Mouse (Mus musculus) neural tube, embryonic 11.5 days (tissue): ENCODE measurements around the gene Nt5c2. TPM values are rescaled to one million over a fixed set of nuclear protein-coding genes. Genes with fewer than 3 reads are reported as not detected.
A peak's percentile ranks its signal among the peaks of the same experiment; 100 is the strongest.

Experiments used
- ATAC-seq: fragments of 200-750 bp; cut with Nextera tagmentation; 2 replicates; pipeline ENCODE4 v1.8.0; 2017; ENCODE audit warnings: moderate number of reproducible peaks, mild to moderate bottlenecking, moderate TSS enrichment, moderate library complexity; ENCODE audit not compliant: insufficient read depth, low FRiP score, low TSS enrichment
- DNase-seq: peaks from one replicate; pipeline ENCODE4 v3.0.0-alpha.2; 2015; ENCODE audit warnings: low spot score
- H3K27ac ChIP-seq: fragments of 300-500 bp; sonication (generic); 2 replicates; pipeline ENCODE4 v1.5.1; 2014; ENCODE audit warnings: low read depth, mild to moderate bottlenecking, low read length
- H3K27me3 ChIP-seq: fragments of 300-500 bp; sonication (generic); 2 replicates; pipeline ENCODE4 v1.6.1; 2014; ENCODE audit warnings: mild to moderate bottlenecking, low read length, mixed read lengths; ENCODE audit not compliant: control insufficient read depth, insufficient read depth
- H3K36me3 ChIP-seq: fragments of 300-500 bp; sonication (generic); 2 replicates; pipeline ENCODE4 v1.6.1; 2014; ENCODE audit warnings: mild to moderate bottlenecking, low read length, moderate library complexity, mixed read lengths; ENCODE audit not compliant: control insufficient read depth, insufficient read depth
- H3K4me1 ChIP-seq: fragments of 300-500 bp; sonication (generic); 2 replicates; pipeline ENCODE4 v1.6.1; 2014; ENCODE audit warnings: low read length, mixed read lengths; ENCODE audit not compliant: control insufficient read depth, insufficient read depth
- H3K4me2 ChIP-seq: fragments of 300-500 bp; sonication (generic); 2 replicates; pipeline ENCODE4 v1.6.1; 2014; ENCODE audit warnings: low read depth, mild to moderate bottlenecking, moderate library complexity
- H3K4me3 ChIP-seq: fragments of 300-500 bp; sonication (generic); 2 replicates; pipeline ENCODE4 v1.5.1; 2014; ENCODE audit warnings: low read depth, low read length
- H3K9ac ChIP-seq: fragments of 300-500 bp; sonication (generic); 2 replicates; pipeline ENCODE4 v1.6.1; 2014; ENCODE audit warnings: mild to moderate bottlenecking, low read length
- H3K9me3 ChIP-seq: fragments of 300-500 bp; sonication (generic); 2 replicates; pipeline ENCODE4 v1.6.1; 2016; ENCODE audit warnings: low read length; ENCODE audit not compliant: control insufficient read depth
- WGBS: fragments of 180-500 bp; shearing (Covaris S2); extraction: QIAGEN DNeasy Blood & Tissue Kit; methylation state at CpG from one replicate; pipeline ENCODE4 v1.1.7; 2014; 5-methylcytosine and 5-hydroxymethylcytosine counted together
- polyA plus RNA-seq: library from polyadenylated mRNA; unstranded; fragments of >200 nt; fragmentation: Nextera tagmentation; extraction: Ambion mirVana; gene quantifications from 2 replicates; pipeline ENCODE4 v1.2.1, GENCODE M21; 2014

Nt5c2 gene
- polyA plus RNA-seq, 1 experiment from 2014 or later, result 68.3 TPM

GRCm38 (mm10) chr19:46961652-46962051, 53.3 kb downstream of the Nt5c2 start:
- Histone ChIP-seq H3K4me1 (peaks cover 5% of the 10 kb centered on the region; the same call in 1 of the 2 replicates), H3K27me3 (no peaks in the 10 kb centered on the region), H3K9ac (peak overlapping the region; percentile 86), H3K27ac (peak overlapping the region; percentile 96), H3K4me2 (peak overlapping the region; percentile 68), H3K9me3 (no peaks in the 10 kb centered on the region), H3K36me3 (no peaks in the 10 kb centered on the region), H3K4me3 (peak overlapping the region; percentile 73)
- ATAC-seq, result peak; percentile 87
- 0% methylated on average over 33 of the region's 36 CpGs for WGBS
- peak; percentile 88 for DNase-seq

GRCm38 (mm10) chr19:46961047-46961651, 53.8 kb downstream of the Nt5c2 start:
- Histone ChIP-seq H3K27me3 (no peaks in the 10 kb centered on the region), H3K36me3 (no peaks in the 10 kb centered on the region), H3K9me3 (no peaks in the 10 kb centered on the region), H3K4me3 (peak overlapping the region; percentile 73), H3K4me2 (peak overlapping the region; percentile 68), H3K4me1 (peaks cover 5% of the 10 kb centered on the region; the same call in 1 of the 2 replicates), H3K27ac (peak overlapping the region; percentile 96), H3K9ac (peak overlapping the region; percentile 86)
- WGBS, result 7% methylated on average over 22 of the region's 22 CpGs
- no peak for ATAC-seq
- peak; percentile 10 for DNase-seq

- Histone ChIP-seq H3K9me3 (no peaks in the 10 kb centered on the region), H3K9ac (peak overlapping the region; percentile 86), H3K4me3 (peak overlapping the region; percentile 73), H3K36me3 (no peaks in the 10 kb centered on the region), H3K27ac (no peak overlapping the region), H3K4me1 (peaks cover 5% of the 10 kb centered on the region; the same call in 1 of the 2 replicates), H3K4me2 (peak overlapping the region; percentile 68), H3K27me3 (no peaks in the 10 kb centered on the region)
- DNase-seq (no peak), ATAC-seq (no peak)
- WGBS, result 83% methylated on average over 13 of the region's 13 CpGs
Observed at GRCm38 (mm10) chr19:46960101-46961046, 54.6 kb downstream of the Nt5c2 start.

GRCm38 (mm10) chr19:46959536-46959935, 55.4 kb downstream of the Nt5c2 start:
- no peaks in the 10 kb centered on the region for H3K36me3 ChIP-seq
- no peaks in the 10 kb centered on the region for H3K9me3 ChIP-seq
- DNase-seq (no peak), ATAC-seq (no peak)
- H3K27ac ChIP-seq, result no peak overlapping the region
- H3K27me3 ChIP-seq, result no peaks in the 10 kb centered on the region
- H3K9ac ChIP-seq, result no peak overlapping the region
- no peak overlapping the region for H3K4me2 ChIP-seq
- no peak overlapping the region for H3K4me3 ChIP-seq
- peaks cover 5% of the 10 kb centered on the region; the same call in 1 of the 2 replicates for H3K4me1 ChIP-seq
- WGBS, result 84% methylated on average over 3 of the region's 3 CpGs

- no peak for DNase-seq
- H3K4me3 ChIP-seq, result no peak overlapping the region
- ATAC-seq, result no peak
- peaks cover 5% of the 10 kb centered on the region; the same call in 1 of the 2 replicates for H3K4me1 ChIP-seq
- H3K9ac ChIP-seq, result no peak overlapping the region
- H3K9me3 ChIP-seq, result no peaks in the 10 kb centered on the region
- H3K4me2 ChIP-seq, result no peak overlapping the region
- no peak overlapping the region for H3K27ac ChIP-seq
- no peaks in the 10 kb centered on the region for H3K27me3 ChIP-seq
- 88% methylated on average over 3 of the region's 3 CpGs for WGBS
- H3K36me3 ChIP-seq, result no peaks in the 10 kb centered on the region
Observed at GRCm38 (mm10) chr19:46958566-46958965, 56.4 kb downstream of the Nt5c2 start.

- H3K4me3 ChIP-seq, result no peak overlapping the region
- DNase-seq (no peak), ATAC-seq (no peak)
- no peaks in the 10 kb centered on the region for H3K36me3 ChIP-seq
- H3K9ac ChIP-seq, result no peak overlapping the region
- no peaks in the 10 kb centered on the region for H3K27me3 ChIP-seq
- no peak overlapping the region for H3K4me2 ChIP-seq
- no peaks in the 10 kb centered on the region for H3K9me3 ChIP-seq
- peaks cover 5% of the 10 kb centered on the region; the same call in 1 of the 2 replicates for H3K4me1 ChIP-seq
- 91% methylated on average over 4 of the region's 4 CpGs for WGBS
- no peak overlapping the region for H3K27ac ChIP-seq
Observed at GRCm38 (mm10) chr19:46957971-46958370, 57.0 kb downstream of the Nt5c2 start.

GRCm38 (mm10) chr19:46957001-46957400, 58.0 kb downstream of the Nt5c2 start:
- Histone ChIP-seq H3K4me2 (no peak overlapping the region), H3K9ac (no peak overlapping the region), H3K27ac (no peak overlapping the region), H3K27me3 (no peaks in the 10 kb centered on the region), H3K9me3 (no peaks in the 10 kb centered on the region), H3K4me3 (no peak overlapping the region), H3K4me1 (peaks cover 5% of the 10 kb centered on the region; the same call in 1 of the 2 replicates), H3K36me3 (no peaks in the 10 kb centered on the region)
- WGBS, result 83% methylated on average over 5 of the region's 5 CpGs
- ATAC-seq, result no peak
- no peak for DNase-seq

- H3K9ac ChIP-seq, result no peak overlapping the region
- no peaks in the 10 kb centered on the region for H3K9me3 ChIP-seq
- H3K27me3 ChIP-seq, result no peaks in the 10 kb centered on the region
- DNase-seq (no peak), ATAC-seq (no peak)
- no peak overlapping the region for H3K4me2 ChIP-seq
- H3K4me3 ChIP-seq, result no peak overlapping the region
- no peaks in the 10 kb centered on the region for H3K36me3 ChIP-seq
- peaks cover 5% of the 10 kb centered on the region; the same call in 1 of the 2 replicates for H3K4me1 ChIP-seq
- 79% methylated on average over 2 of the region's 2 CpGs for WGBS
- no peak overlapping the region for H3K27ac ChIP-seq
Observed at GRCm38 (mm10) chr19:46956410-46956809, 58.5 kb downstream of the Nt5c2 start.
